Mouse (Mus musculus): ENCODE measurements around the gene Nr1h2.

Gene Nr1h2

GRCm38 (mm10) chr7:44584921-44585320 is 31.2 kb upstream of the Nr1h2 start:
- no peak for DNase-seq (ENCODE audit: low spot score)

GRCm38 (mm10) chr7:44584265-44584804 is 30.6 kb upstream of the Nr1h2 start:
- DNase-seq (ENCODE audit: low spot score), result no peak

GRCm38 (mm10) chr7:44583146-44583545 is 29.4 kb upstream of the Nr1h2 start:
- no peak for DNase-seq (ENCODE audit: low spot score)

DNA sequence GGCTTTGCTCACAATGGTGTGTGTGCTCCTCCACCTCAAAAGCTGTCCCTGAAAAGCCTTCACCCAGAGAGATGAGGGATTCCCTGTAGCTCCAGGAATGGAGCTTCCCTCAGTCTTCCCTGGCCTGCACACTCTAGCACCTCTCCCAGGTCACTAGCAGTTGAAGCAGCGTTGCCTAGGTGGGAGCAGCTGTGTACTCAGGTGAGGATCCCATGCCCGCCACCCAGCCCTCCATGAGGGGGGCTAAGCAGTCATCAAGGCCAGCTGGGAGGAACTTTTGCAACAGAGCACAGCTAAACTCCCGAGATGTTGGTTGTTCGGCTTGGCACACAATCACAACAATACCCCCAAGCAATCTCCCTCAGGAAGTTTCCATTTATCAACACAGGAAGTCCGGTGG is 29.0 kb upstream of the Nr1h2 start:
- DNase-seq (ENCODE audit: low spot score), result no peak

GRCm38 (mm10) chr7:44581637-44582036 is 27.9 kb upstream of the Nr1h2 start:
- no peak for DNase-seq (ENCODE audit: low spot score)

GRCm38 (mm10) chr7:44576333-44576844 is 22.6 kb upstream of the Nr1h2 start:
- no peak for DNase-seq (ENCODE audit: low spot score)

DNA sequence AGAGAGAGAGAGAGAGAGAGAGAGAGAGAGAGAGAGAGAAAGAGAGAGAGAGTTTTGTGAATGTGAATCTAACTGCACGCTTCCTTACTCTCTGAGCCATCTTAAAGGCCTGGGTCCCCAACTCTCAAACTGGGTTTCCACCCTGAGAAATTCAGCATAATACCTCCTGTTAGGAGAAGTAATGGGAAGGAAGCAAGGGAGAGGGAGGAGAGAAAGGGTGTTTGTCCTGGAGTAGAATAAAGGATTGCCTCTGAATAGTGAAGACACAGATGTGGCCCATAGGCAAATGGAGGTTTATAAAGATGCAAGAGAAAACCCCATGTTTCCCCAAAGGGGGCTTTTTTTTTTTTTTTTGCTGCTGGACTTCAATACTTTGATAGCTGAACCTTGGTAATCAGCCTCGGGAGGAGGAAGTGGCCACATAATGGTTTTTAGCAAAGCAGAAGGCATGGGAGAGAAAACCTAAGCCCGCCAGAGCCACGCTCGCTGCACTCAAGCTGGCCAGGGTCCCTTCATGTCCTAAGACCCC is 19.3 kb upstream of the Nr1h2 start:
- DNase-seq (ENCODE audit: low spot score), result no peak

GRCm38 (mm10) chr7:44572213-44572701 is 18.5 kb upstream of the Nr1h2 start, which contains the start of gene Napsa:
TSS of gene Napsa (plus strand) at chr7:44572380.
- DNase-seq (ENCODE audit: low spot score), result no peak

GRCm38 (mm10) chr7:44571811-44572210 is 18.1 kb upstream of the Nr1h2 start:
- no peak for DNase-seq (ENCODE audit: low spot score)

DNA sequence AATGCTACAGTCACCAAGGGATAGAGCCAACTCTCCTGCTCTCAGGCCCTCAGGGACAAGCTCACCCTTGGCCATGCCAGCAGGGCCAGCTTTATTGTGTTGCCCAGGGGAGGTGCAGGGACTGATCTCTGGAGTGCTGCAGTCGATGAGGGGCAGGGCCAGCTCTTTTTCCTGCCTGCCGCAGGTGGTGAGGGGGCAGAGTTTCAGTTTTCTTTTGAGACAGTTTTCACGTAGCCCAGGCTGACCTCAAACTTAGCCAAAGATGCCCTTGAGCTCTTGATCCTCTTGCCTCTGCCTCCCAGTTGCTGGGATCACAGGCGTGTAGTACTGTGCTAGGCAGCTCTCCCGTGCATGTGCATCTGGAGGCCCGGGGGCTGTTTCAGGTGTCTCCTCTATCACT is 17.2 kb upstream of the Nr1h2 start:
- DNase-seq (ENCODE audit: low spot score), result no peak

- DNase-seq (ENCODE audit: low spot score), result no peak
Observed at GRCm38 (mm10) chr7:44568803-44569202, 15.1 kb upstream of the Nr1h2 start.

GRCm38 (mm10) chr7:44565414-44565813 is 11.7 kb upstream of the Nr1h2 start:
- DNase-seq (ENCODE audit: low spot score), result no peak

DNA sequence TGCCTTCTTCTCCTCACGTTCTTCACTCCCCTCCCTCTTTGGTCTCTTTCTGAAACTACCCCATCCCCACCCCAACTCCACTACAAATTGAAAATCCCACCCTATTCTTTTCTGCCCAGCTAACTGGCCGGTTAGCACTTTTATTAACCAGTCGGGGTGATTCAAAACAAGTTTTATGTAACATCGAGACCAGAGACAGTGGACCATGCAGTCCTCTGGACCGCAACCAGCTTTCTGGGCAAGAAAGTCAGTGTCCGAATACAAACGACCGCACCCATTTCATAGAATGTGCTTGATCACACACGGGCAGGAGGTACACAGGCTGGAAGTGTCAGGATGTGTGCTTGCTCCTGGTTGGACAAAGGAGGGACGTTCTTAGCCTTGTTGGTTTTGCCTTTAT is 10.7 kb upstream of the Nr1h2 start:
- no peak for DNase-seq (ENCODE audit: low spot score)

- DNase-seq (ENCODE audit: low spot score), result no peak
Observed at GRCm38 (mm10) chr7:44563284-44563683, 9.5 kb upstream of the Nr1h2 start.

DNA sequence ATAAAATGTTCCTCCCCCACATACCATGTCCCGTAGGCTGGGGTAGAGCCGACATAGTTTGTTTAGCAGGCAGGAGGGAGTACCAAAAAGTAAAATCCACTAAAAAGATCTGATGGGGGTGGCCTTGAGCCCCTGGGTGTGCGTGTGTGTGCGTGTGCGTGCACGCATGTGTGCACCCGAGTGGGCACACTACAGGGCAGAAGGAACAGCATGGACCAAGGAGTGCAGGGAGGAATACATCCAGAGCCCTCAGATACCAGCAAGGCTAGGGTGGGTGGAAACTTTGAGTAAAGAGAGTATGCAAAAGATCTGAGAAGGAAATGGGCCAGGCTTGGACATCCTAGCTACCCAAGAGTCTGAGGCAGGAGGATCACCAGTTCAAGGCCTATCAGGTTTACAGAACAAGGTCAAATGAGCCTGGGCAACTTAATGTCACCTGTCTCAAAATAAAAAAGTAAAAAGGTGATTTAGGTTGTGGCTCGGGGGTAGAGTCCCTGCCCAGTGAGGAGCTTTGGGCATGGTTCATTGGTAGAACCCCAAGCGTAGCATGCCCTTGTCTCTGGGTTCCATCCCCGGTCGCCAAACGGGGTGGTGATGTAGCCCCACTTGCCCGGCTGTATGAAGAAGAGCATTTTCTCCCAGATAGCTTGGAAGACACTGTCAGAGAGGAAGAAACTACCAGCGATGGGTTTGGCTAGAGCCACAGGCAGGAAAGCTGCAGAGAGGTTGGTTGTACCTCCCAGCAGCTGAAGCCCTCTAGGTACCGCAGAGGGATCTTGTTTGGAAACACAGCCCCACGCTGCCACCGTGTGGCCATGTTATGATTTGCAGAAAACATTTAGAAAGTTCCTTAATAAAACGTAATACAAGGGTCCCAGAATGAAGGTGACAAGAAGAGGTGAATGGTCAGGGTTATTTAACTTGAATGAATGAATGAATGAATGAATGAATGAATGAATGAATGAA is 7.0 kb upstream of the Nr1h2 start:
- DNase-seq (ENCODE audit: low spot score), result peak; percentile 71

- no peak for DNase-seq (ENCODE audit: low spot score)
Observed at GRCm38 (mm10) chr7:44557629-44558028, 3.9 kb upstream of the Nr1h2 start.

- DNase-seq (ENCODE audit: low spot score), result peak; percentile 92
Observed at GRCm38 (mm10) chr7:44553196-44553764, 471 bp downstream of the Nr1h2 start.

DNA sequence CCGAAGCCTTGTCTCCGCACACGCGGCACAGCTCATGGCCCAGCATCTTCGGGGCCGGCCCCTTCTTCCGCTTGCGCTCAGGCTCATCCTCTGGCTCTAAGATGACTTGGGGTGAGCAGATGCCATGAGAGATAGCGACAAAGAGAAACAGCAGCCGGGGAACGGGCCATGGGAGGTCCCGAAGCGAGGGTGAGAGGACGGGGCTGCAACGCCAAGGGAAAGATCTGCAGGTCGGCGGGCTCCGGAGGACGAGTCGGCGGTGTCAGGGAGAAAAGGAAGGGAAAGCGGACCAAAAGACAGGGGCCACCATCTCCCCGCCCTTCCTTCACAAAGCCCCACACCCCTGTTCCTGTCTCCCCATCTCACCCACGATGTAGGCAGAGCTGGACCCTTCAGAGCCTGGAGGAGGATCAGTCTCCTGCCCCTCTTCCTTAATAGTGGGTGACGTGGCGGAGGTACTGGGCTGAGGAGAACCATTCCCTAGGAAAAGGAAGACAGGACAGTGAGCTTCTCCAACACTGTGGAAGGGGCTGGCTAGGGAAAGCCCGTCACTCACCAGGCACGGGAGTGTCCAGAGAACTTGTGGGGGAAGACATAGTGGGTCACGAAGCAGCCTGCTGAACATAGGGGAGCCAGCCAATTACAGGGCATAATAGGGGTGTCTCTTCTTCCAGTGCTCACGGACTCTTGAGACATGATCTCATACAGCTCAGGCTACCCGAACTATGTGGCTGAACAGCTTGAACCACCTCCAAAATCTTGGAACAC is 1.4 kb downstream of the Nr1h2 start:
- no peak for DNase-seq (ENCODE audit: low spot score)

- DNase-seq (ENCODE audit: low spot score), result no peak
Observed at GRCm38 (mm10) chr7:44551731-44552130, 2.0 kb downstream of the Nr1h2 start.

GRCm38 (mm10) chr7:44551301-44551700 is 2.5 kb downstream of the Nr1h2 start:
- DNase-seq (ENCODE audit: low spot score), result no peak

GRCm38 (mm10) chr7:44550409-44550678 is 3.4 kb downstream of the Nr1h2 start:
- no peak for DNase-seq (ENCODE audit: low spot score)
